Mouse (Mus musculus) skeletal muscle tissue, adult 2 months (tissue): ENCODE data around the gene Plau.
A peak's percentile ranks its signal among the peaks of the same experiment; 100 is the strongest.

Source experiments
- DNase-seq: peaks from one replicate; pipeline ENCODE4 v3.0.0-alpha.2; 2012; ENCODE audit warnings: low read depth, low spot score

The Plau gene

GRCm38 (mm10) chr14:20844671-20845576, 8.5 kb downstream of the Plau start:
- DNase-seq = peak; percentile 70

- DNase-seq = peak; percentile 71
Measured at GRCm38 (mm10) chr14:20845577-20846088, 9.2 kb downstream of the Plau start.

- DNase-seq = no peak
Measured at GRCm38 (mm10) chr14:20846214-20846613, 9.8 kb downstream of the Plau start.

- no peak for DNase-seq
Measured at GRCm38 (mm10) chr14:20847637-20848129, 11.2 kb downstream of the Plau start.

- no peak for DNase-seq
Measured at GRCm38 (mm10) chr14:20849753-20850152, 13.3 kb downstream of the Plau start.

- no peak for DNase-seq
Measured at GRCm38 (mm10) chr14:20850498-20850897, 14.0 kb downstream of the Plau start.

GRCm38 (mm10) chr14:20851776-20852175, 15.3 kb downstream of the Plau start:
- DNase-seq = no peak

- no peak for DNase-seq
Measured at GRCm38 (mm10) chr14:20861152-20861551, 24.7 kb downstream of the Plau start.

GRCm38 (mm10) chr14:20861559-20861958, 25.1 kb downstream of the Plau start:
- DNase-seq = peak; percentile 75

- peak; percentile 50 for DNase-seq
Measured at GRCm38 (mm10) chr14:20863306-20864065, 27.0 kb downstream of the Plau start.

- no peak for DNase-seq
Measured at GRCm38 (mm10) chr14:20864192-20864591, 27.7 kb downstream of the Plau start.

- no peak for DNase-seq
Measured at GRCm38 (mm10) chr14:20865604-20866003, 29.1 kb downstream of the Plau start.

- DNase-seq = no peak
Measured at GRCm38 (mm10) chr14:20866365-20866764, 29.9 kb downstream of the Plau start.

- DNase-seq = no peak
Measured at GRCm38 (mm10) chr14:20870110-20870509, 33.6 kb downstream of the Plau start.

- peak; percentile 73 for DNase-seq
Measured at GRCm38 (mm10) chr14:20871495-20871894, 35.0 kb downstream of the Plau start.

GRCm38 (mm10) chr14:20873307-20873706, 36.8 kb downstream of the Plau start:
- DNase-seq = peak; percentile 88

GRCm38 (mm10) chr14:20873931-20874330, 37.5 kb downstream of the Plau start:
- DNase-seq = peak; percentile 30

- DNase-seq = no peak
Measured at GRCm38 (mm10) chr14:20884691-20885090, 48.2 kb downstream of the Plau start.

GRCm38 (mm10) chr14:20885091-20885888, 48.8 kb downstream of the Plau start:
- DNase-seq = peak; percentile 43

GRCm38 (mm10) chr14:20886266-20886665, 49.8 kb downstream of the Plau start:
- DNase-seq = no peak

- DNase-seq = no peak
Measured at GRCm38 (mm10) chr14:20887541-20888085, 51.2 kb downstream of the Plau start.
